Mouse (Mus musculus): ENCODE results near the gene Dhx40. TPM values are rescaled to one million over a fixed set of nuclear protein-coding genes. Genes with fewer than 3 reads are reported as not detected.
A peak's percentile ranks its signal among the peaks of the same experiment; 100 is the strongest.

Gene Dhx40
- total RNA-seq (2022): 10 to 100 TPM; 16.0 to 20.9 (median 17.3) TPM

DNA sequence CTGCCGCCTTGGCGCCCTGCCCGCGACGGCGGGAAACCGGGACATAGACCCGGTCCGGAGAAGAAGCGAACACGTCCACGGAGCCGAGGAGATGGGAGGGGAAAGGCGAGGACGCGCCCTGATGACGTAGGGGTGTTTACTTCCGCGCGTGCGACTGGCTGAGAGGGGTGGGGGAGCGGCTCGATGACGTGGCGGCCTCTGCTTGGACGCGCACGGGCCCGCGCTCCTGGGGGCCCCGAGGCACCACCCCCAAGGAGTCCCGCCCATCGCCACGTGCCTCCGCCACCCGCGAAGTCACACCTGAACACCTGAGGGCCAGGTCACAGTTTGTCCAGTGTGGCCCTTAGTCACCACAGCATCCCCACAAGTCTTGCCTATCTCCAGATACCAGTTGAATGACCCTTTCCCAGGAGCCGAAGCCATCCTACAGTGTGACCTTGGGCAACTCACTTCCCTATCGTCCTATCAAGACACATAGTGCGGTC lies at the start of gene Dhx40:
Gene Dhx40, minus strand, starts transcription at position 242 of the 485 bp plus-strand sequence.
- peak; percentile 89 for DNase-seq (ENCODE audit: low spot score)

DNA sequence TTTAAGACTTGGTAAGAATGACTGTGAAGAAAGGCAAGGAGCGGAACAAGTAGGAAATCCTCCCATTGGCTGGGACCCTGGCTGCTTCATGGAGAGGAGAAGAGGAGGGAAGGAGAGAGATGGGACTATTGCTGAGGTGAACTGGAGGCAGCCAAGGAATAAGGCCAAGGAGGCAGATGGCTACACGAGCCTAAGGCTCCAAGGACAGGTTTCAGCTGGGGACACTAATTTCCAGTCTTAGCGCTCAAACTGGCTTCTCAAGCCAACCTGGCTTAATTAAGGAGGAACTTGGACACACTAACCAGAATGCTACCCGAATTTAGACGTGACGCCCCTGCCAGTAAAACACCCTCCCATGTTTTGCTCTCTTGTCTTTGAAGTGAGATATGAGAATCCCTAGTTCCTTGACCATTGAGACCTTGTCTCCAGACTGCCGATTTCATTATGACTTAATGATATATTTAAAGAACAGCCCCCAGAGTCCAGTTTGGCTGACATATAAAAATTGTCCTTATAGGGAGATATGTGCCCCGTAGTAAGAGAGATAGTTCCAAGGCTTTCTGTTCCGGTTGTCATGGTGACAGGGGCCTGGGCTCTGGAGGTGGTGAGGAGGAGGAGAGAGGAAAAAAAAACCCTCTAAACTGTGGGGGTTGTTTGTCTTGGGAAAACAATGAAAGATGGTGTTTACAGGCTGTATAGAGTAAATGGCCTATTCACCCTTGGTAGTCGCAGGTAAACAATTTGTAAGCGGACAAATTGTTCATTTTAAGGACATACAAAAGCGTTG lies 48.3 kb upstream of the Dhx40 start:
- no peak for DNase-seq (ENCODE audit: low spot score)

DNA sequence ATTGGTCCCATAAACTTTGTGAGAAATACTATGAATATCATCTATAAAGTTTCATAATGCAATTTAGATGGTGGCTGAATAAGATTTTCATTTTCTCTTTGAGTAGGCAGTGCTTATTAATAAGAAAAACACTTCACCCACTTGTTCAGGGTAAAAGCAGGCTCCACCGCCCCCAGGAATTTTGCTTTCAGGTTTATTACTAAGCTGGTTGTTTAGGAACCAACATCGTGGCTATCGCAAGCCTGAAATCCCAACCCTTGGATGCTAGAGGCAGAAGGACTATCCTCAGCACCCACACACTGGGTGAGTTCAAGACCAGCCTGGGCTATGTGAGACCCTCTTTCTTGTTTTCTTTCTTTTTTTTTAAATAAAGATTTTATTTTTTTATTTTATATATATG lies 45.5 kb upstream of the Dhx40 start:
- DNase-seq (ENCODE audit: low spot score): no peak

DNA sequence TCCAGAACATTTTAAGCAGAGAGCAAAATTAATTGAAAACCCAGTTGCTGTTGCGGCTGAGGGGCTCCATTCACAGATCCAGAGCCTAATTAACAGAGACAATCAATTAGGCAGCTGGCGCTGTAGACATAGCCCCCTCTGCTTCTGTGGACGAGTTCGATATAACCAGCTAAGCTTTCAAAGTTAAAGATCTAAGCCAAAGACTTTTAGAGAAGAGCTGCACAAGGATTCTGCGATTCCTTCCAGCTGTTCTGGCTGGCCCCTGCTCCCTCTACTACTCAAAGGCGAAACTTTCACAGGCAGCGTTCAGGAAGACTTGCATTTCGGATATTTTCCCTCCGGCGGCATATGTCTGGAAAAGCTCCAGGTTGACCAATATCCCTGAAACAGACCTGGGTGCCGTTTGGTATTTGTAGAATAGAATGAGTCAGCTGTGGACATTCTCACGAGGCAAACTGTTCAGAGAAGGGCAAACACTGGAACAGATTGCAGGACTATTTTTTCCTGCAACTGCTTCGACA lies 45.0 kb upstream of the Dhx40 start:
- no peak for DNase-seq (ENCODE audit: low spot score)

DNA sequence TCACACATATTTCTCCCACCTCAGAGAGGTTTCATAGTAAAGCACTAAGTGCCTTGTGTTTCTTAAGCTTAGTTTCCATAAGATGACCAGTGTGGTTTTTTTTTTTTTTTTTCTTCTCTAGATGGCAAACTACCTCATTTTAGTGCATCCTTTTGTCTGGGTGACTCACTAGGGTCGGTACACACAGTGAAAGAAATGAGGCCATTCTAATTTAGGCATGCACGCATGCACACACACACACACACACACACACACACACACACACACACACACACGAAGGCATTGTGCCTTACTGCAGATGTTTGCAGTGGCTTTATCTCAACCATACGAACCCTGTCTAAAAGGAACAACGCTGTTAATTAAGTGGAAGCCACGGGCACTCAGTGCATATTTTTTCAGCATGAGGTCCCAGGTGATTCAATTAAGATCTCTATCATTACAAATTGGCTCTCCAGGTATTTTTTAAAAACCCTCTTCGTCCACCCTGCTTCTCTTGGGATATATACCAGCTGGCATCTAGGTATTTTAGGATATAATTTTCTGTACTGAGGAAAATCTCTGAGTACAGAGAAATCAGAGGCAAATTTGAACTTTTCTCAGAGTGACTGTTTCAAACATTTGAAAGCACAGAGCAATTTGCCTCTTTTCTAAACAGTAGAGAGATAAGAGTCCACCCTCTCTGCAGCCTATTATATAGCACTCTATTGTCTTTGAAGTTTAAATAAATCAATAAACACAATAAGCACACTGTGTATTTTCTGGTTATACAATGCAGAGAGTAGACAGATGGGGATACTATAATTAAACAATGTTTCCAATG lies 44.4 kb upstream of the Dhx40 start:
- no peak for DNase-seq (ENCODE audit: low spot score)

DNA sequence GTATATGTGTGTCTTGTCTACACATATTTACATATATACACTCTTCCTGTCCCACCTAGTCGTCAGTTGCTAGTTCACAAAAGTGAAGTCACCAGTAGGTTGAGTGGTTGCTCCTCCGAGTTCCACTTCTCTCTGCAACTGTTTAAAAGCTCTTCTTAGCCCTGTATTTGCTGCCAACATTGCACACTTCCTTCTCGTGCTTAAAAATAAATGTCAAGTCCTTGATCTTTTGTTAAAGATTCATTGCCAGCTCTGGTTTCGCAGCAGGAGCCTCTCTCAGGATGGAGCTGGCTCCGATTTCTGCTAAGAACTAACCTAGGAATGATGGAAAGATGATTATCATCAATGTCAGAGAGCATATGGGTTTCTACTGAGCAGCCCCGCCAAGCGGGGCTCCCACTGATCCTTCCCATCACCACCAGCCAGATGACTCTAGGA lies 43.7 kb upstream of the Dhx40 start:
- no peak for DNase-seq (ENCODE audit: low spot score)

DNA sequence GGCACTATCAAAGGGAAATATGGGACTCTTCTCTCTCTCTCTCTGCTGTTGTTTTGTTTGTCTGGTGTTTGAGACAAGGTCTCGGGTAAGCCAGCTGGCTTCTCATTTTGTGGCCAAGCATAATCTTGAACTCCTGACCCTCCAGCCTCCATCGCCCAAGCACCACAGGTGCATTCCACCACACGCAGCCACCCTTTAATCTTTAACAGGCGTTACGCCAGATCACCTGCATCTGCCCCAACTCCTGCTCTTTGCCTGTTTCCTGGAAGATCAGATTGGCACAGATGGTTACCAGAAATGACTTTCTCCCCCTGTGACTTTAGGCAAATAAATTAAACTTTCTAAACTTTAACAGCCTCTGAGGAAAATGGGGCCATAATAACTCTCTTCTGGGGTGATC lies 36.3 kb upstream of the Dhx40 start:
- DNase-seq (ENCODE audit: low spot score): no peak

DNA sequence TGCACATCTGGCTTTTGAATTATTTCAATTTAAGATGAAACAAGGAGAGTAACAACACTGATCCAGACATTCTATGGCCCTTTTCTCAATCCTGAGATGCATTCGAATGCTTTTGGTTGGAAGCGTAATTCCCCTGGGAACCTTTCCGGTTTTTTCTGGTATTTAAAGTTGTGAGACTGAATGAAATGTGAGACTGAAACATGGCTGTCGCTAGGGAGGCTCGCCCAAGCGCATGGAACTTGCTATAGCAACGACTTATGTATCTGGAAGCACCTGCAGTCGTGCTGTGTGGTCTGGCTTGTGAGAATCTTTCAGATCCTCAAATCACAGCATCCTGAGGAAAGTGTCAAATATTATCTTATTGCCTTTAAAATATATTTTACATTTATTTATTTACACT lies 33.7 kb upstream of the Dhx40 start:
- no peak for DNase-seq (ENCODE audit: low spot score)

DNA sequence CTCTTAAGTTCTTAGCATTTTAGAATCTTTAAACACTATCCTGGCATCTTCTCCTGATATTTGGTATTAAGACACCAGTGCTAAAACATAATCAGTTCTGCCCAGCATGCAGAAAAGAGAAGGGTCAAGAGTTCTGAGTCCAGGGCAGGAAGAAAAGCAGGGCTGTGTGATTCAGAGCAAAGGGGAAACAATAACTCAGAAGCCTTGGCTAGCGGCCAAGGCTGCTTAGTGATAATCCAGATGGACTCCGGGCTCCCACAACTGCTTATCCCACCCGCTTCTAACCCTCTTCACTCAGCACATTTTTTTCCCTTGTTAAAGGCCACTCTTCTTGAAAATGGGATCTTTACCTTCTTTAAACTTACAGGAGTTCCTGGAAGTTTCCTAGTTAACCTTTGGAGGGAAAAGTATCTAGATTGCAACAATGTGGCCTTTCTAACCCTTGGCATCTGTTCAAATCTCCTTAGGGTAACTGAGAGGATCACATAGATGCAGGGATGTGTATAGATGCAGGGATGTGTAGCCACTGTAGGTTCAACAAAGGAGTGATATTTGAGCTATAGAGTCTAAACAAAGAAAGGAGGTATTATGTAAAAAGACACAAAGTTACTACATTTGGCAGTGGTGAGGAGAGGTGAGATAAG lies 33.1 kb upstream of the Dhx40 start:
- peak; percentile 75 for DNase-seq (ENCODE audit: low spot score)

DNA sequence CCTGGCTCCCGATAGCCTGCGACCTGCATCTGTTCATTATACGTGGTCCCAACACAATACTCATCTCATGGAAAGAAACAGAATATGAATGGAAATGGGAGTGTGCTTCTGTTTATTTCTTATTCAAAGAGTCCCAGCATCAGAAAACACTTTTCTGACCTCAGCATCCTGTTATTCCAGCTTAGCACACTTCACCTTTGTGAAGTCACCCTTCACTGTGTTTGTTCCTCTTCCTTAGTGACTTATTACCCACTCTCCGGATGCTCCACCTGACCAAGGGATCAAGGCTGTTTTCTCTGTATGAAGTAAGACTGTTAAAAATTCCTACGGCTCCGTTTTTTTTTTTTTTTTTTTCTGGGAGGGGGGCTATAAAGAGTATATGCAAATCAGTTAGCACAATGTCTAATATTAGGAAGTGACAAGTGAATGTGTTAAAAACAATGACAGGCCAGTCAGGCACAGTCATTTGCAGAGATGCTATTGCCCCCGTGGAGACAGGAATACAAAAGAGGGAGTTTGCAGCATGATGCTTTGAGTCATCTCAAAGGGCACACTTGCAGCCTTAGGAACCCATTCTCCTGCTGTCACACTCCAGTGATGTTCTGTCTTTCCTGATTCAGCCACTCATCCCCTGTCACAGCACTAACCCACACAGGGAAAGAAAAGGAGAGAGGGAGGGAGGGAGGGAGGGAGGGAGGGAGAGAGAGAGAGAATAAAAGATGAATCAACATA lies 32.3 kb upstream of the Dhx40 start:
- DNase-seq (ENCODE audit: low spot score): peak; percentile 19

DNA sequence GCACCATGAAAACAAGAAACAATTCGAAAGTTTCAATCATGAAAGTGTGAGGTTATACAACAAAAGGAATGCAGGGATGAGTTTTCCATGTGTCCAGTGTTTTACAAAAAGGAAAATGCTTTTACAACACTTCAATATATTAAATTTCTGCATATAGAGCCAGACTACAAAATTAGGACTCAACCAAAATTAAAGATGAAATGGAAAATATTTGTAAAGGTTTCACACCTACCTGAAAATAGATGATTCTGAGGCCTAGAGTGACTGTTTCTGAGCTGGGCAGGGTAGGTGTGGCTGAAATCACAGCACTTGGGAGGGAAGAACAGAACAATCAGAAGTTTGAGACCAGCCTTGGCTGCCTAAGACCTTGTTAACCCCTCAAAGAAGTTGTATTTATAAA lies 31.2 kb upstream of the Dhx40 start:
- DNase-seq (ENCODE audit: low spot score): no peak

DNA sequence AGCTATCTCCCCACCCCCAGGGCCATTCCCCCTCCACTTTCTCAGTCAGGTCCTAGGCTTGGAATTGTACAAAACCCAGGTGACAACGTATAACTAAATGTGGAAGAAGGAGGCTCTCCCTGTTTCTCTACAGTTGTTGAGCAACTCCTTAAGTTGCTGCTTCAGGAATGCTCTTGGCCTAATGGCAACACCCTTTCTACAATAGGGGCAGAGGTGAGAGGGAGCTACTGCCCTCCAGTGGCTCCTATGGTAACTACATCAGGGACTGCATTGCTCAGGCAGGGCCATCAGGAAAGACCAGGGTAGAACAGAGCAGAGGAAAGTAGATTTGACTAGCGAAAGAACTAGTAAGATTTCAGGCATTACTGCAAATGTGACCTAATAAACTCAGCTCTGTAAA lies 28.8 kb upstream of the Dhx40 start:
- DNase-seq (ENCODE audit: low spot score): peak; percentile 85

DNA sequence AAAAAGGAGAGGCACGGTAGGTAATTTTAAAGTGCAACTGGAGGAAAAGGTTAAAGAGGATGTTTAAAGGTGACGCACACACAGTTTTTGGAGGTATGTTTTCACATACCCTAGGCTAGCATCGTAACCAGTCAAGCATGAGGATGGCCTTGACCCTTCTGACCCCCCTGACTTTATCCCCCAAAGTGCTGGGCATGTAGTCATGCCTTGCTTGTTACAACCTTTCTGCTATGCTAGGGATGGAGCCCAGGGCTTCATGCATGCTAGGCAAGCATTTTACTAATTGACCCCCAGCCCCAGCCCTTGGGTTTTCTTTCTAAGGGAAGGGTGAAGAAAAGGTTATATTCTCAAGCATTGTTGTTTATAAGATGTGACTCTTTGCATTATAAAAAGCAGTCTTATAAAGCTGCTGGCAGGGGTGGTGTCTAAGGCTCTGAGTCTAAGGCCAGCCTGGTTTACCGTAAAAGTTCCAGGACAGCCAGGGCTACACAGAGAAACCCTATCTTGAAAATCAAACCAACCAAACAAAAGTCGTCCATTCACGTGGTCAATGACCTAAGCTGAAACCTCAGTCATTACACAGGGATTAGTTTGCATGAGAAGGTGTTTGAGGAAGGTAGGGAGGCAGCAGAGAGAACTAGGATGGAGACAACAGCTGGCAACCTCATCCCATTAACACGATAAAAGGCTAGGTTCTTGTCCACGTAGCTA lies 27.2 kb upstream of the Dhx40 start:
- no peak for DNase-seq (ENCODE audit: low spot score)

DNA sequence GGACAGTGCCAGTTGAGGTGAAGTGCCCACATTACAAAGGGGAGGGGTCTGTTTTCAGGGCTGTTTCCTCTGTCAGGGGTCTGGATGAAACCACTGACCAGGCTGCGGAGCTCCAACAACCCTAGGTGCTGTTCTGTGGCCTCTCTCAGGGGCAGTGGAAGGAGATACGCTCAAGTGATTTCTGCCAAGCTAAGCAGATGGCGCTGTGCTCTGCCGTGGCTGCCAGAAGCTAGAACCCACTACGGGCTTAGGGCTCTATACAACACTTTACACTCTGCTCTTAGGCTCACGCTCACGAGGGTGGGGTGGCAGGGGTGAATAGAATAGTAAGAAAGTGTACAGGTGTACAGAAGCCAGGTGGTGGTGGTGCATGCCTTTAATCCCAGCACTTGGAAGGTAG lies 26.5 kb upstream of the Dhx40 start:
- no peak for DNase-seq (ENCODE audit: low spot score)

DNA sequence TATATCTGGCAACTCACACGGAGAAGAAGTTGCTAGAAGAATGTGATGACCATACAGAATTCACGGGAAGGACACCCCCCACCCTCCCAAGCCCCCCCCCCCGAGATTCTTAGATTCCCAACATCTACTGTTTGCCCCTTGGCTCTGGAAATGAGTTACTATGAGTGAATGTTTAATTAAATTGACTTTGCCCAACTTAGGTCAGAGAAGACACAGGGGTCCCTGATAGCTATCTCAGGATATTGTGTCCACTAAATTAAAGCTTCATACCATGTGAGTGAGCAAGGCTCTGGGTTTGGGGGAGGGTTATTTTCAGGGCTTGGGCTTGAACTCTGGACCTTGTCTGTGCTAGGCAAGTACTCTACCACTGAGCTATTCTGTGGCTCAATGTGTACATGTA lies 25.6 kb upstream of the Dhx40 start:
- no peak for DNase-seq (ENCODE audit: low spot score)

DNA sequence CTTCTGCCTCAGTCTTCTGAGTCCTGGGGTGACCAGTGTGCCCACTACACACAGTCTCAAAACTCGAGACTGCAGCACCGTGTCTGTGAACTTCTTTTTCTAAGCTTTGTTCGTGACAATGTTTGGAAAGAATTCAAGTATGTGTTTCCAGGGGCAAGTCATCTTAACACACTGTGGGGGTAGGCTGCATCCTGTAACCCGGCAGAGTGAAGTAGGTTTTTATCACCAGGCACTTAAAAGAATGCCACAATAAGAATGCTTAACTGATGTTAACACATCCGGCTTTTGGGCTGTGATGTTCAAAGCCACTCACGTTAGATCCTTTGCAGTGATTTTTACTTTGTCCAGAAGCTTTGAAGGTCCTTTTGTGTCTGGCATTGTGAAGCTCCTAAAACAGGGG lies 20.9 kb upstream of the Dhx40 start:
- no peak for DNase-seq (ENCODE audit: low spot score)

DNA sequence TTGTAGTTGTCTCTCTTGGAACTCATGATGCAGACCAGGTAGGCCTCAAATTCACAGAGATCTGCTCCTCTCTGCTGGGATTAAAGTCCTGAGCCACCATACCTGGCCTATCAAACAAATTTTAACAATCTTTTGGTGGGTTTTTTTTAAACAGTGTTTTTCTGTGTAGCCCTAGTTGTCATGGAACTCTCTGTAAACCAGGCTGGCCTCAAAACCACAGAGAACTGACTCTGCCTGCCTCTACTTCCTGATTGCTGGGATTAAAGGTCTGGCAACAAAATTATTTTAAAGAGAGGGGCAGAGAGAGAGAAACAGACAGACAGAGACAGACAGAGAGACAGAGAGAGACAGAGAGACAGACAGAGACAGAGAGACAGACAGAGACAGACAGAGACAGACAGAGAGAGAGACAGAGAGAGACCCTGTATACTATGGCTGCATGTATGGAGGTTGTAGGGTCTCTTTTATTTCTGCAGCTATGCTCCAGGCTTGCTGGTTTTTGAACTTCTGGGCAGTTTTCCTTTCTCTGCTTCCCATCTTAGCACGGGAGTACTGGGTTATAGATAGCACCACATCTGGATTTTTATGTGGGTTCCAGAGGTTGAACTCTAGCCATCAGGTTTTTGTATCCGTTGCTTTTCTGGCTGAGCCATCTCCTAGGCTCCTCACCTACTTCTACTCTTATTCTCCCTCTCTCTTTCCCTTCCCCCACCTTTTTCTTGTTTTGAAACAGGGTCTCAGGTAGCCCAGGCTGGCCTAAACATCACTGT lies 20.1 kb upstream of the Dhx40 start:
- no peak for DNase-seq (ENCODE audit: low spot score)

DNA sequence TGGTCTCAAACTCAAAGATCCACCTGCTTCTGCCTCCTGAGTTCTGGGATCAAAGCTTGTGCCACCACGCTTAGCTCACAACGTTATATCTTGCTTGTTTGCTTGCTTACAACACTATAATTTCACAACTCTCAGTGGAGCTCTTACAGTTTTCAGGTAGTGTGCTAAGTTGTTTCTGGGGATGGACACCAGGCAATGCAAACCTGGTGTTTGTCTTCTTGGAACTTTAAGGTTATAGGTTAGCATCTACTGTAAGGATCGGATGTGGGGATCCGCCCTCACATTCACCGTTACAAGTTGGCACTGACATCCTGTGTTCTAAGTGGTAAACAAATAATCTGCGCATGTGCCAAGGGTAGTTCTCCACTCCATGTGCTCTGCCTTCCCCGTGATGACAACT lies 16.9 kb upstream of the Dhx40 start:
- no peak for DNase-seq (ENCODE audit: low spot score)

DNA sequence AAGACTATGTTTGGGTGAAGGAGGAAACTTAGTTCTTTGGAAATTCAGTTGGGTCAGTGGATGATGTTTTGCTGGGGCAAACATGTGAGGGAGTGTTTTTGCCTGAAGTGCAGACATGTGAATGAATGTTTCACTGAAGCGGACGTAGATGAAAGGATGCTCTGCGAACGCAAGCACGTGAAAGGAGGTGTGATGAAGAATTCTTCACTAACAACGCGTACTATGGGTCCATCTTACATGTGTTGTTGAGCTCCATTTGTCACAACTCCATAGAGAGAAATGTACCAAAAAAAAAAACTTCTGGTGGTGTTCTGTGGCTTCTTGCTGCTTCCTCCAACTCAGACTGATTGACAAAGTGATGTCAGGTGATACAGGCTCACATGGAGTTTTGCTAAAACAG lies 15.0 kb upstream of the Dhx40 start:
- DNase-seq (ENCODE audit: low spot score): no peak

DNA sequence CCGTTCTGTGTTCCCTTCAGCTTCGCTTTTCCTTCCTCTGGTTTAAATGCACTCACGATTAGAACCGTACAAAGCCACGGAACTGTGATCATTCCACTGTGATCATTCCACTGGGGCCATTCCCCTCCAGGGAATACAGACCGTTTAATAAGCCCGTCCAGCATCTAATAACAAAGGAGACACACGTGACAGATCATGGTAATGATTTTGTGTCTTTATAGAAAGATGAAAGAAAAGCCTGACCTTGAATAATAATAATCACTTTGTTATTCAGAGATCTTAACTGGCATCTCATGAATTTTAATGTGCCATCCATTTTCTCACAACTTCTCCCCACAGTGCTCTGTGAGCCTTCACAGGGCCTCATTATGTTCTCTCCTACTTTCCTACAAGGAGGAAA lies 12.0 kb upstream of the Dhx40 start:
- DNase-seq (ENCODE audit: low spot score): no peak
